Mouse (Mus musculus) bone marrow macrophage, adult 2 months (primary cell): Measurements from ENCODE around the gene Ror1.

Experiments
- CTCF ChIP-seq: IDR thresholded peaks from 2 replicates; pipeline ENCODE4 v1.5.1; 2012; ENCODE audit warnings: low read depth, mild to moderate bottlenecking, low read length, moderate library complexity
- POLR2A ChIP-seq: IDR thresholded peaks from 2 replicates; pipeline ENCODE4 v1.6.1; 2012; ENCODE audit warnings: mild to moderate bottlenecking, low read depth, low read length, borderline replicate concordance

DNA sequence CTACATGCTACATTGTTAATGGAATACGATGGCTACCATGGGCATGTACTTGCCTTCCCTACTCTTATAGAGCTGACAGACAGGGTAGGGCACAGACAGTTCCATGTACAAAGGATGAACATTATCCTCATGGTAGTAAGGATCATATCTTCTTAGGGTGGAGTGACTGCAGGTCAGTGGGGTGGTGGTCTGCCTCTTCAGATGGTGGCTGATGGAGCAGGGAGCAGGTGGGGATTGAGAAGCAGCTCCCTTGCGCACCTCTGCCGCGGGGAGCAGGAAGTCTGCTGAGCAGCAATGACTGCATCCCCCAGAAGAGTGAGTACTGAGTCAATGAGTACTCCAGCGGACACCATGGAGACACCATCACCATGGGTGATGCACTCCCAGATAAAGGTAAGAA lies 37.0 kb upstream of the Ror1 start:
- TF ChIP-seq CTCF, result no peak
- no peak for TF ChIP-seq POLR2A
